Comparison of ENCODE assay signal across 11 mouse cellular contexts in genomic region chr4:117097969-117098763, GRCm38 (mm10). TPM values are rescaled to one million over a fixed set of nuclear protein-coding genes. Genes with fewer than 3 reads are reported as not detected.
A peak's percentile ranks its signal among the peaks of the same experiment; 100 is the strongest.
DNase-seq lines count a peak whose midpoint lies in the region; ATAC-seq and TF ChIP-seq lines count a peak whose summit lies in the region.
"Had no signal": no experiment of that assay in that cellular context is flagged by ENCODE, and none has a peak within 500 bp of the region (broad histone marks: within the 10 kb centered on the region; RNA-seq: fewer than 3 reads in every experiment).

No protein-coding gene starts in this region.

- no peaks in the 10 kb centered on the region for H3K9me3 ChIP-seq in heart, embryonic 15.5 days (replicated peaks)
- H3K9me3 ChIP-seq in heart, postnatal 0 days (replicated peaks; ENCODE audit: control insufficient read depth, low read length): no peaks in the 10 kb centered on the region
- H3K9me3 ChIP-seq in midbrain, embryonic 13.5 days: no peaks in the 10 kb centered on the region

- peaks cover 18% of the 10 kb centered on the region for H3K4me1 ChIP-seq in heart, embryonic 15.5 days (replicated peaks)
- H3K4me1 ChIP-seq in heart, postnatal 0 days (ENCODE audit: control insufficient read depth, insufficient read depth): peaks cover 11% of the 10 kb centered on the region; the same call in 1 of the 2 replicates
- peaks cover 36% of the 10 kb centered on the region for H3K4me1 ChIP-seq in midbrain, embryonic 13.5 days (replicated peaks)

- ATAC-seq in heart, embryonic 15.5 days (replicated peaks; ENCODE audit: insufficient number of reproducible peaks, insufficient read depth, low FRiP score, low read depth): no peak
- ATAC-seq in heart, postnatal 0 days (ENCODE audit: insufficient read depth, low read depth): no peak
- ATAC-seq in midbrain, embryonic 13.5 days: no peak

- TF ChIP-seq EP300 in heart, postnatal 0 days (IDR thresholded peaks at IDR 0.05; ENCODE audit: low read depth): no peak

- no peak overlapping the region for H3K27ac ChIP-seq in heart, embryonic 15.5 days
- peak overlapping the region; percentile 22; the same call in 1 of the 2 replicates for H3K27ac ChIP-seq in heart, postnatal 0 days (ENCODE audit: low read depth)
- no peak overlapping the region for H3K27ac ChIP-seq in midbrain, embryonic 13.5 days

- no peak overlapping the region for H3K9ac ChIP-seq in heart, embryonic 15.5 days
- H3K9ac ChIP-seq in heart, postnatal 0 days (replicated peaks; ENCODE audit: low read depth, low read length): no peak overlapping the region
- H3K9ac ChIP-seq in midbrain, embryonic 13.5 days (replicated peaks): peak overlapping the region; percentile 36

- no peak overlapping the region for H3K4me3 ChIP-seq in heart, embryonic 15.5 days
- no peak overlapping the region for H3K4me3 ChIP-seq in heart, postnatal 0 days (ENCODE audit: low read depth, low read length)
- H3K4me3 ChIP-seq in midbrain, embryonic 13.5 days (replicated peaks): peak overlapping the region; percentile 58; the same call in 1 of the 2 replicates

- TF ChIP-seq CTCF in heart, postnatal 0 days (IDR thresholded peaks at IDR 0.05; ENCODE audit: low read depth): no peak

- no peaks in the 10 kb centered on the region for H3K36me3 ChIP-seq in heart, embryonic 15.5 days
- no peaks in the 10 kb centered on the region for H3K36me3 ChIP-seq in heart, postnatal 0 days (replicated peaks; ENCODE audit: control insufficient read depth, insufficient read depth, low read length)
- H3K36me3 ChIP-seq in midbrain, embryonic 13.5 days: no peaks in the 10 kb centered on the region; the same call in 1 of the 2 replicates

- H3K27me3 ChIP-seq in heart, embryonic 15.5 days: 0 out of 2 replicates have a peak, but pooled peaks cover 5% of the 10 kb centered on the region
- H3K27me3 ChIP-seq in heart, postnatal 0 days (ENCODE audit: control insufficient read depth, insufficient read depth, low read length): peaks cover 6% of the 10 kb centered on the region; the same call in 1 of the 2 replicates
- H3K27me3 ChIP-seq in midbrain, embryonic 13.5 days: peaks cover 51% of the 10 kb centered on the region

- DNase-seq in heart, postnatal 4 days: no peak
- DNase-seq in adipocyte (ENCODE audit: low spot score): peak; percentile 73
- DNase-seq in heart, postnatal 0 days (ENCODE audit: low spot score): no peak
- DNase-seq in thymus, postnatal 0 days (ENCODE audit: low spot score): no peak
- DNase-seq in left cerebral cortex, adult 9 months (ENCODE audit: low spot score in 2 of 2): no peak
- no peak for DNase-seq in cerebellum, postnatal 14 days
- DNase-seq: cerebellum, adult 11 months had no signal

- peak overlapping the region; percentile 94 for H3K4me2 ChIP-seq in heart, embryonic 15.5 days
- no peak overlapping the region for H3K4me2 ChIP-seq in heart, postnatal 0 days (ENCODE audit: low read depth, low read length)
- peak overlapping the region; percentile 88 for H3K4me2 ChIP-seq in midbrain, embryonic 13.5 days (replicated peaks)

- 69% methylated on average over 8 of the region's 8 CpGs for WGBS in heart, embryonic 15.5 days
- WGBS in heart, postnatal 0 days: 64% methylated on average over 8 of the region's 8 CpGs
- WGBS in midbrain, embryonic 13.5 days: 51% methylated on average over 8 of the region's 8 CpGs

RNA-seq across cellular contexts. Expression of gene Ptch2, which starts 2.3 kb away (rescaled TPM):
- polyA plus RNA-seq in heart, embryonic 15.5 days (2015; fragmentation: Nextera tagmentation; extraction: Ambion mirVana): 1.6 and 3.1 TPM in 2 replicates
- total RNA-seq in heart, postnatal 4 days (2021): 1 to 10 TPM; 4.0 to 5.0 TPM
- 3.2 and 3.6 TPM in 2 replicates for total RNA-seq in heart, postnatal 0 days (2014; rRNA removed; ENCODE audit: low replicate concordance)
- 1.2 and 1.4 TPM in 2 replicates for polyA plus RNA-seq in heart, postnatal 0 days (2015; fragmentation: Nextera tagmentation; extraction: Ambion mirVana)
- polyA plus RNA-seq in midbrain, embryonic 13.5 days (2015; fragmentation: Nextera tagmentation; extraction: Ambion mirVana): 7.1 and 7.3 TPM in 2 replicates
- polyA plus RNA-seq in thymus, postnatal 0 days (2015; fragmentation: Nextera tagmentation; extraction: Ambion mirVana): 0.39 and 0.44 TPM in 2 replicates
- total RNA-seq: MEL had no signal

RNA-seq across cellular contexts. Expression of gene Btbd19, which starts 27.4 kb away (rescaled TPM):
- 2.3 and 4.5 TPM in 2 replicates for polyA plus RNA-seq in heart, embryonic 15.5 days (2015; fragmentation: Nextera tagmentation; extraction: Ambion mirVana)
- 1 to 10 TPM; 4.6 to 5.9 TPM for total RNA-seq in heart, postnatal 4 days (2021)
- 7.4 and 8.6 TPM in 2 replicates for total RNA-seq in heart, postnatal 0 days (2014; rRNA removed; ENCODE audit: low replicate concordance)
- 2.7 and 2.8 TPM in 2 replicates for polyA plus RNA-seq in heart, postnatal 0 days (2015; fragmentation: Nextera tagmentation; extraction: Ambion mirVana)
- 3.3 and 3.4 TPM in 2 replicates for polyA plus RNA-seq in midbrain, embryonic 13.5 days (2015; fragmentation: Nextera tagmentation; extraction: Ambion mirVana)
- 15.7 and 19.2 TPM in 2 replicates for polyA plus RNA-seq in thymus, postnatal 0 days (2015; fragmentation: Nextera tagmentation; extraction: Ambion mirVana)

RNA-seq across cellular contexts. Expression of gene Tctex1d4, which starts 28.4 kb away (rescaled TPM):
- 0.24 TPM in 1 of 2 replicates, not detected in the other for polyA plus RNA-seq in heart, embryonic 15.5 days (2015; fragmentation: Nextera tagmentation; extraction: Ambion mirVana)
- not detected for total RNA-seq in heart, postnatal 4 days (2021)
- total RNA-seq in heart, postnatal 0 days (2014; rRNA removed; ENCODE audit: low replicate concordance): not detected in 2 replicates
- polyA plus RNA-seq in heart, postnatal 0 days (2015; fragmentation: Nextera tagmentation; extraction: Ambion mirVana): 1.3 TPM in 1 of 2 replicates, not detected in the other
- polyA plus RNA-seq in midbrain, embryonic 13.5 days (2015; fragmentation: Nextera tagmentation; extraction: Ambion mirVana): not detected in 2 replicates
- polyA plus RNA-seq in thymus, postnatal 0 days (2015; fragmentation: Nextera tagmentation; extraction: Ambion mirVana): 1.0 and 1.8 TPM in 2 replicates
- total RNA-seq: heart, postnatal 14 days had no signal

RNA-seq across cellular contexts. Expression of gene Plk3, which starts 35.6 kb away (rescaled TPM):
- 1.8 and 2.5 TPM in 2 replicates for polyA plus RNA-seq in heart, embryonic 15.5 days (2015; fragmentation: Nextera tagmentation; extraction: Ambion mirVana)
- 1 to 10 TPM; 5.0 to 5.8 TPM for total RNA-seq in heart, postnatal 4 days (2021)
- 1.6 and 4.0 TPM in 2 replicates for total RNA-seq in heart, postnatal 0 days (2014; rRNA removed; ENCODE audit: low replicate concordance)
- 1.6 and 1.9 TPM in 2 replicates for polyA plus RNA-seq in heart, postnatal 0 days (2015; fragmentation: Nextera tagmentation; extraction: Ambion mirVana)
- 18.6 and 19.3 TPM in 2 replicates for polyA plus RNA-seq in midbrain, embryonic 13.5 days (2015; fragmentation: Nextera tagmentation; extraction: Ambion mirVana)
- polyA plus RNA-seq in thymus, postnatal 0 days (2015; fragmentation: Nextera tagmentation; extraction: Ambion mirVana): 3.4 and 4.1 TPM in 2 replicates

RNA-seq across cellular contexts. Expression of gene Rps8, which starts 57.9 kb away (rescaled TPM):
- polyA plus RNA-seq in heart, embryonic 15.5 days (2015; fragmentation: Nextera tagmentation; extraction: Ambion mirVana): 538 and 545 TPM in 2 replicates
- total RNA-seq in heart, postnatal 4 days (2021): 100 to 1,000 TPM; 952 to 961 TPM
- total RNA-seq in heart, postnatal 0 days (2014; rRNA removed; ENCODE audit: low replicate concordance): 638 and 752 TPM in 2 replicates
- 456 and 475 TPM in 2 replicates for polyA plus RNA-seq in heart, postnatal 0 days (2015; fragmentation: Nextera tagmentation; extraction: Ambion mirVana)
- 558 and 623 TPM in 2 replicates for polyA plus RNA-seq in midbrain, embryonic 13.5 days (2015; fragmentation: Nextera tagmentation; extraction: Ambion mirVana)
- 1,163 and 1,165 TPM in 2 replicates for polyA plus RNA-seq in thymus, postnatal 0 days (2015; fragmentation: Nextera tagmentation; extraction: Ambion mirVana)
